Mouse (Mus musculus) heart, postnatal 36 days (tissue): ENCODE measurements around the gene Olfr553. TPM values are rescaled to one million over a fixed set of nuclear protein-coding genes. Genes with fewer than 3 reads are reported as not detected.

ENCODE experiments used
- total RNA-seq, 2 experiments: library from RNA; stranded (reverse); gene quantifications; 2 replicates each; pipeline ENCODE4 v1.2.3; 2021

The Olfr553 gene
- total RNA-seq, 2 experiments from 2014 or later, result not detected

Other genes with a start within 250 kb of the Olfr553 start
- 10 to 100 TPM in 1 of 2 experiments, 1 to 10 TPM in 1; 9.6 to 10.9 TPM for gene Rrm1, start 176.5 kb downstream of the Olfr553 start, total RNA-seq
- not detected for gene Olfr543, start 136.5 kb downstream of the Olfr553 start, total RNA-seq
- gene Olfr544, start 129.9 kb downstream of the Olfr553 start, total RNA-seq, result not detected
- gene Olfr545, start 118.6 kb downstream of the Olfr553 start, total RNA-seq, result not detected
- not detected for gene Olfr547, start 83.5 kb downstream of the Olfr553 start, total RNA-seq
- not detected for gene Olfr548-ps1, start 77.3 kb downstream of the Olfr553 start, total RNA-seq
- not detected for gene Olfr549, start 68.3 kb downstream of the Olfr553 start, total RNA-seq
- gene Trim21, start 52.7 kb downstream of the Olfr553 start, total RNA-seq, result 1 to 10 TPM; 5.2 to 7.0 TPM
- under 1 TPM in 1 of 2 experiments, not detected in 1; 0.08 TPM for gene Olfr550, start 46.8 kb downstream of the Olfr553 start, total RNA-seq
- not detected for gene Olfr551, start 26.3 kb downstream of the Olfr553 start, total RNA-seq
- gene Olfr552, start 20.4 kb downstream of the Olfr553 start, total RNA-seq, result under 1 TPM; 0.14 TPM
- gene Olfr554, start 20.2 kb upstream of the Olfr553 start, total RNA-seq, result not detected
- not detected for gene Olfr555, start 40.6 kb upstream of the Olfr553 start, total RNA-seq
- not detected for gene Olfr556, start 46.7 kb upstream of the Olfr553 start, total RNA-seq
- gene Trim68, start 69.1 kb upstream of the Olfr553 start, total RNA-seq, result 1 to 10 TPM; 7.7 to 8.4 TPM
- gene Olfr557, start 77.7 kb upstream of the Olfr553 start, total RNA-seq, result not detected
- gene Olfr558, start 84.0 kb upstream of the Olfr553 start, total RNA-seq, result 1 to 10 TPM; 2.5 to 3.0 TPM
- not detected for gene Olfr33, start 100.9 kb upstream of the Olfr553 start, total RNA-seq
- gene Olfr559, start 109.3 kb upstream of the Olfr553 start, total RNA-seq, result not detected
- not detected for gene Olfr560, start 141.1 kb upstream of the Olfr553 start, total RNA-seq
- under 1 TPM; 0.28 to 0.68 TPM for gene Olfr78, start 141.3 kb upstream of the Olfr553 start, total RNA-seq
- not detected for gene Olfr561, start 153.0 kb upstream of the Olfr553 start, total RNA-seq
- not detected for gene Olfr564, start 185.3 kb upstream of the Olfr553 start, total RNA-seq
- not detected for gene Olfr566, start 240.5 kb upstream of the Olfr553 start, total RNA-seq